Mouse (Mus musculus) forebrain, embryonic 15.5 days (tissue): ENCODE results near the gene Cd5l. TPM values are rescaled to one million over a fixed set of nuclear protein-coding genes. Genes with fewer than 3 reads are reported as not detected.
"Not testable (repeated sequence)": the region's sequence is repeated elsewhere in the genome, so short reads cannot be mapped to it uniquely, and the experiment has no call there.

Experiments
- ATAC-seq: fragments of 200-750 bp; cut with Nextera tagmentation; replicated peaks from 2 replicates; pipeline ENCODE4 v1.8.0; 2017; ENCODE audit warnings: mild to moderate bottlenecking, moderate TSS enrichment, moderate library complexity
- H3K27ac ChIP-seq: fragments of 300-500 bp; sonication (generic); replicated peaks from 2 replicates; pipeline ENCODE4 v1.5.1; 2015; ENCODE audit warnings: mild to moderate bottlenecking, inconsistent platforms
- H3K27me3 ChIP-seq: fragments of 300-500 bp; sonication (generic); 2 replicates; pipeline ENCODE4 v1.6.1; 2015; ENCODE audit warnings: inconsistent platforms
- H3K36me3 ChIP-seq: fragments of 300-500 bp; sonication (generic); 2 replicates; pipeline ENCODE4 v1.6.1; 2015; ENCODE audit warnings: mild to moderate bottlenecking, inconsistent platforms
- H3K4me1 ChIP-seq: fragments of 300-500 bp; sonication (generic); 2 replicates; pipeline ENCODE4 v1.6.1; 2015; ENCODE audit warnings: inconsistent platforms
- H3K4me2 ChIP-seq: fragments of 300-500 bp; sonication (generic); replicated peaks from 2 replicates; pipeline ENCODE4 v1.6.1; 2015; ENCODE audit warnings: mild to moderate bottlenecking, inconsistent platforms
- H3K4me3 ChIP-seq: fragments of 300-500 bp; sonication (generic); 2 replicates; pipeline ENCODE4 v1.5.1; 2015; ENCODE audit warnings: mild to moderate bottlenecking, inconsistent platforms
- H3K9ac ChIP-seq: fragments of 300-500 bp; sonication (generic); replicated peaks from 2 replicates; pipeline ENCODE4 v1.6.1; 2015; ENCODE audit warnings: mild to moderate bottlenecking, inconsistent platforms
- H3K9me3 ChIP-seq: fragments of 300-500 bp; sonication (generic); 2 replicates; pipeline ENCODE4 v1.6.1; 2016; ENCODE audit warnings: inconsistent platforms
- WGBS: fragments of 180-500 bp; shearing (Covaris S2); methylation state at CpG from one replicate; pipeline ENCODE4 v1.1.7; 2015; ENCODE audit warnings: mixed read lengths; 5-methylcytosine and 5-hydroxymethylcytosine counted together
- polyA plus RNA-seq: library from polyadenylated mRNA; unstranded; fragments of >200 nt; fragmentation: Nextera tagmentation; extraction: Ambion mirVana; gene quantifications from 2 replicates; pipeline ENCODE4 v1.2.1, GENCODE M21; 2015

Gene Cd5l
- polyA plus RNA-seq, 1 experiment from 2014 or later: 0.10 TPM

DNA sequence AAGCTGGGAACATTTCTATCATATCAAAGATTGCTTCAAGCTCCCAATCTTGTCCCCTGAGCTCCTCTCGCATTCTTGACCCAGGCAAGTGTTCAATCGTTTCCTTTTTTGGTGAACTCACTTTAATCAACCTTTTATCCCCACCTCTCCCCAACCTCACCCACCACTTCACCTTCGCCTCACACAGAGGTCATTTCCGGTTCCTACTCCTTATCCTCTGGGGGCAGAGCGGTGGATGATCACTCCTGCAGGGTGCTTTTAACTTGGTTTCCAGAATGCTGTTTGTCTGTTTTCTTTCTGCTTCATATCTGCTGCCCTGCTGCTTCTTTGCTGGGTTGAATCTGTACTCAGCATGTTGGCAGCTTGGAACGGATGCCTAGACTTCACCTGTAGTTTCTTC is 20.0 kb downstream of the Cd5l start:
- Histone ChIP-seq H3K4me1 (no peaks in the 10 kb centered on the region), H3K36me3 (no peaks in the 10 kb centered on the region), H3K27ac (no peak overlapping the region), H3K9me3 (no peaks in the 10 kb centered on the region), H3K27me3 (no peaks in the 10 kb centered on the region), H3K9ac (no peak overlapping the region), H3K4me2 (no peak overlapping the region), H3K4me3 (no peak overlapping the region)
- no peak for ATAC-seq
- 73% methylated on average over 6 of the region's 6 CpGs for WGBS

DNA sequence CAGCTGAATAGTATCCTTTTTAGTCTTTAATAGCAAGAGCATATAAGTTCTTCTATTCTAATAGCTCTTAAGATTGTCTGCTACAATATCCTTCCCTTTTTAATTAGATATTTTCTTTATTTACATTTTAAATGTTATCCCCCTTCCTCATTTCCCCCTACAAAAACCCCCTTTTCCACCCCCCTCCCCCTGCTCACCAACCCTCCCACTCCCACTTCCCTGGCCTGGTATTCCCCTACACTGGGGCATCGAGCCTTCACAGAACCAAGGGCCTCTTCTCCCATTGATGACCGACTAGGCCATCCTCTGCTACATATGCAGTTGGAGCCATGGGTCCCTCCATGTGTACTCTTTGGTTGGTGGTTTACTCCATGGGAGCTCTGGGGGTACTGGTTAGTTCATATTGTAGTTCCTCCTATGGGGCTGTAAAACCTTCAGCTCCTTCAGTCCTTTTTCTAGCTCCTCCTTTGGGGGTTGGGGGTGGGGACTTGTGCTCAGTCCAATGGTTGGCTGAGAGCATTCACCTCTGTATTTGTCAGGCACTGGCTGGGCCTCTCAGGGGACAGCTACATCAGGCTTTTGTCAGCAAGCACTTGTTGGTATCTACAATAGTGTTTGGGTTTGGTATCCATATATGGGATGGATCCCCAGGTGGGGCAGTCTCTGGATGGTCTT is 22.1 kb downstream of the Cd5l start:
- H3K36me3 ChIP-seq, H3K4me3 ChIP-seq, ATAC-seq, H3K4me2 ChIP-seq, H3K9me3 ChIP-seq, H3K27ac ChIP-seq, H3K9ac ChIP-seq, H3K27me3 ChIP-seq, H3K4me1 ChIP-seq: not testable (repeated sequence)
- 89% methylated on average over 2 of the region's 2 CpGs for WGBS

DNA sequence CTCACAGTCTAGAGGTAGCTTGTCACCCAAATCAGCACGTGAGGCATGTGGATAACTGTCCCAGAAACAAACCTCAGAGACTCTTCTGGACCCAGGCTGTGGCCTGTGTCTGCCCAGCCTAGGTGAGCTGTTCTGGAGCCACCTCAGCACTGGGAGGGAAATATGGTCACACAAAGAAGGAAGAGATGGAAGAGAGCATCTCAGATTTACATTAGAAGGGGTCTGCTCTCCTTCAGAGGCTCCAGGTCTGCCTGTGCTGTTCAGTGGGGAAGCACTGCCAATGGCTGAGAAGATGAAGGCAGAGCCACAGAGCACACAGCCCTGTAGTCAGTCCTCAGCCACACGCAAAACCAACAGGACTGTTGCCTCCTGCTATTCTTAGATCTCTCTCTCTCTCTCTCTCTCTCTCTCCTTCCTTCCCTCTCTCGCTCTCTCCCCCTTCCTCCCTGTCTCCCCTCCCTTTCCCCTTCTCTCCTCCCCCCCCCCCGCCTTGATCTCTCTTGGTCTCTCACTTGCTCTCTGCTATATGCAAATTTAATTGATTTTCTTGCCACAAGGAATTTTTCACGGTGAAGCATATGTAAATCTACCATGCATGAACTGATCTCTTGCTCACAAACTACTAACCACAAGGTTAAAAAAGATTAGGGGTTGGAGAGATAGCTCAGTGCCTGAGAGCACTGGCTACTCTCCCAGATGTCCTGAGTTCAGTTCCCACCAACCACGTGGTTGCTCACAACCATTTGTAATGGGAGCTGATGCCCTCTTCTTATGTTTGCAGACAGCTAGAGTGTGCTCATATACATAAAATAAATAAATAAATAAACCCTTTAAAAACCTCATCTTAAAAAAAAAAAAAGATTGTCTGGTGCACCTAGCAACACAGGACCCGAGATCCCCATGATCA is 24.4 kb downstream of the Cd5l start:
- Histone ChIP-seq H3K4me1 (no peaks in the 10 kb centered on the region), H3K4me3 (no peak overlapping the region), H3K4me2 (no peak overlapping the region), H3K9me3 (no peaks in the 10 kb centered on the region), H3K9ac (no peak overlapping the region), H3K27me3 (no peaks in the 10 kb centered on the region), H3K27ac (no peak overlapping the region), H3K36me3 (no peaks in the 10 kb centered on the region)
- WGBS: 70% methylated on average over 7 of the region's 7 CpGs
- no peak for ATAC-seq

GRCm38 (mm10) chr3:87383308-87383707 is 25.6 kb downstream of the Cd5l start:
- Histone ChIP-seq H3K27ac (no peak overlapping the region), H3K27me3 (no peaks in the 10 kb centered on the region), H3K9me3 (no peaks in the 10 kb centered on the region)

DNA sequence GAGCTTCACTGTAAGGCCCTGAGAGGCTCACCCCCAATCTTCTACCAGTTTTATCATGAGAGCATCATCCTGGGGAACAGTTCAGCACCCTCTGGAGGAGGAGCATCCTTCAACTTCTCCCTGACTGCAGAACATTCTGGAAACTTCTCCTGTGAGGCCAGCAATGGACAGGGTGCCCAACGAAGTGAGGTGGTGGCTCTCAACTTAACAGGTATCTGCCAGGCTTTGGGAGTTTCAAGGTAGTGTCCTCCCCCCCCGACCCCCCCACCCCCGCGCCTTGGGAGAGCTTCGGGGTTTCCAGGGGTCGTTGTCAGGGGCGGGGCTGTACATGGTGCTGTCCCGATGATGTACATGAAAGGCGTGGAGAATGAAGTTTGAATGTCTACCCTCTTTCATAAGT is 27.4 kb downstream of the Cd5l start:
- no peaks in the 10 kb centered on the region for H3K36me3 ChIP-seq
- H3K9ac ChIP-seq: no peak overlapping the region
- no peaks in the 10 kb centered on the region for H3K9me3 ChIP-seq
- no peaks in the 10 kb centered on the region for H3K4me1 ChIP-seq
- no peaks in the 10 kb centered on the region for H3K27me3 ChIP-seq
- no peak overlapping the region for H3K4me3 ChIP-seq
- no peak for ATAC-seq
- 88% methylated on average over 9 of the region's 9 CpGs for WGBS
- H3K4me2 ChIP-seq: no peak overlapping the region
- no peak overlapping the region for H3K27ac ChIP-seq

More at GRCm38 (mm10) chr3:87383308-87383707, 25.6 kb downstream of the Cd5l start:
- ATAC-seq: no peak
- no peak overlapping the region for H3K9ac ChIP-seq
- no peaks in the 10 kb centered on the region for H3K4me1 ChIP-seq
- no peak overlapping the region for H3K4me2 ChIP-seq
- H3K4me3 ChIP-seq: no peak overlapping the region
- H3K36me3 ChIP-seq: no peaks in the 10 kb centered on the region
- WGBS: 95% methylated on average over 3 of the region's 3 CpGs

- Histone ChIP-seq H3K36me3 (no peaks in the 10 kb centered on the region), H3K27me3 (no peaks in the 10 kb centered on the region), H3K4me3 (no peak overlapping the region), H3K4me2 (no peak overlapping the region), H3K9me3 (no peaks in the 10 kb centered on the region), H3K27ac (no peak overlapping the region), H3K9ac (no peak overlapping the region), H3K4me1 (no peaks in the 10 kb centered on the region)
- 73% methylated on average over 1 of the region's 1 CpGs for WGBS
- no peak for ATAC-seq
Measured at GRCm38 (mm10) chr3:87390935-87391334, 33.3 kb downstream of the Cd5l start.

GRCm38 (mm10) chr3:87398809-87399208 is 41.1 kb downstream of the Cd5l start:
- no peaks in the 10 kb centered on the region for H3K27me3 ChIP-seq
- 56% methylated on average over 4 of the region's 4 CpGs for WGBS
- no peak overlapping the region for H3K4me2 ChIP-seq
- no peak overlapping the region for H3K9ac ChIP-seq
- H3K27ac ChIP-seq: no peak overlapping the region
- no peaks in the 10 kb centered on the region for H3K9me3 ChIP-seq
- no peak overlapping the region for H3K4me3 ChIP-seq
- no peaks in the 10 kb centered on the region for H3K36me3 ChIP-seq
- no peak for ATAC-seq
- H3K4me1 ChIP-seq: no peaks in the 10 kb centered on the region

DNA sequence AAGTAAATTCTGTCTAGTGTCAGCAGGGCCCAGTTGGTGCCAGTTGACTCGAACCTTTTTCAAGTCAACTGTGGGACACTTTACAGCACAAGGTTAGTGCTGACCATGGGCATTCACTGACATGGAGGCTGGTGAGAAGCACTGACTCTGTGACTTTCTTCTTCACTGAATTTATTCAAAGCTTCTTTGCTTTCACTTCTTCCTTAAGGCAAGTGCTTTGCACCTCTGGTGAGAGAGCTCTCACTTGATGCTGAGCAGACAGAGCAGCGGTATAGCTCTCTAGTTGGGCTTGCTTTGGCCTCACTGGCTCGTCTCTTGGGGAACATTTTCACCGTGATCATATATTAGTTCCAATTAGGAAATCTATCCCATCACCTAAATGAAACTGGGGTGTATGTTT is 42.2 kb downstream of the Cd5l start:
- H3K9me3 ChIP-seq: no peaks in the 10 kb centered on the region
- H3K9ac ChIP-seq: no peak overlapping the region
- 90% methylated on average over 4 of the region's 4 CpGs for WGBS
- no peak overlapping the region for H3K4me2 ChIP-seq
- H3K4me1 ChIP-seq: no peaks in the 10 kb centered on the region
- ATAC-seq: no peak
- no peak overlapping the region for H3K27ac ChIP-seq
- H3K27me3 ChIP-seq: no peaks in the 10 kb centered on the region
- no peak overlapping the region for H3K4me3 ChIP-seq
- no peaks in the 10 kb centered on the region for H3K36me3 ChIP-seq

GRCm38 (mm10) chr3:87401321-87401720 is 43.6 kb downstream of the Cd5l start:
- no peaks in the 10 kb centered on the region for H3K27me3 ChIP-seq
- no peak overlapping the region for H3K4me3 ChIP-seq
- H3K36me3 ChIP-seq: no peaks in the 10 kb centered on the region
- WGBS: 70% methylated on average over 5 of the region's 5 CpGs
- ATAC-seq: no peak
- no peaks in the 10 kb centered on the region for H3K9me3 ChIP-seq
- H3K4me2 ChIP-seq: no peak overlapping the region
- H3K27ac ChIP-seq: no peak overlapping the region
- no peaks in the 10 kb centered on the region for H3K4me1 ChIP-seq
- H3K9ac ChIP-seq: no peak overlapping the region

DNA sequence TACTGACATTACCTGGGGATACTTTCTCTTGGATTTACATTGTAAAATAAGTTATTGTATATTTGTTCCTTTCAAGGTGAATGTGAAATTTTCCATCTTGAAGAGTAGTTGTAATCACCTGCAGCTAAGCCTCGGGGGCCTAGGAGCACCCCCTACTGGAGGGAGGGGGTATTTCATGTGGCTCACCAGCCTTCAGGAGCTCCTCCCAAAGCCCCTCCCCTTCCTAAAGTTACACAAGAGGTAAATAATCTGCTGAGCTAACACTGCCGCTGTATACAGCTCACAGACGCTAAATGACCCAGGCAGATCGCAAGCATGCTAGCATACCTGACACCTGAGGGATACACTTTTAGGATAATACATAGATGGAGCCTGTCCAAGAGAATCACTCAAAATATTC is 50.5 kb downstream of the Cd5l start:
- no peak for ATAC-seq
- 25% methylated on average over 4 of the region's 4 CpGs for WGBS

DNA sequence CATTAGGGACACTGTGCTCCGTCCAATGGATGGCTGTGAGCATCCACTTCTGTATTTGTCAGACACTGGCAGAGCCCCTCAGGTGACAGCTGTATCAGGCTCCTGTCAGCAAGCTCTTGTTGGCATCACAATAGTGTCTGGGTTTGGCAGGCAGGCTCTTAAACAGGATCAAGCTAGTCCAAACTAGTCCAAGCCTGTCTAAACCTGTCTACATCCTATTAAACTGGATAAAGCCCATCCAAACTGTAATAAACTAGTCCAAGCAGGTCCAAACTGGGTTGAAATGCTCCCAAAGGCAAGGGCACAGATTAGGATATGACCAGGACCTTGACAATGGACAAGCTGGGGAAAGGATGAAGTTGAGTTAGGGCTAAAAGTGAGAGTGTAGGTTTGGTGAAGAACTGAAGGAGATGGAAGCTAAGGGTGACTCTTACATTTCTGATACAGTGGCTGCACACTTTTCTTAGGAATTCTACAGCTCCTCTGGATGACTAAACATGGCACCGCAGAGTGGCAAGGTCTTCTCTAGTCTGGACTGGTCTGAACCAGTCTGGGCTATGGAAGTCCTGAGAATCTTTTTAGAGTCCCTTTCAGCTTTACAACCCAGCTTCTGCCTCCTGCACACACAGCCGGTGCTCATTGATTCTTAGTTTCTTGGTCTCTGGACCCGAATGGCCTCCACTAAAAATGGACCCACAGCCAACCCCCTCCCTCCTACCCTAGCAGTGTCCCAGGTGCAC is 51.7 kb downstream of the Cd5l start:
- H3K4me2 ChIP-seq: no peak overlapping the region
- H3K9me3 ChIP-seq: no peaks in the 10 kb centered on the region
- H3K4me1 ChIP-seq: 0 out of 2 replicates have a peak, but pooled peaks cover 3% of the 10 kb centered on the region
- H3K9ac ChIP-seq: no peak overlapping the region
- H3K4me3 ChIP-seq: no peak overlapping the region
- ATAC-seq: no peak
- H3K36me3 ChIP-seq: no peaks in the 10 kb centered on the region
- WGBS: 85% methylated on average over 4 of the region's 4 CpGs
- no peak overlapping the region for H3K27ac ChIP-seq
- H3K27me3 ChIP-seq: no peaks in the 10 kb centered on the region

More for the DNA sequence above, 50.5 kb downstream of the Cd5l start:
- Histone ChIP-seq H3K27ac (no peak overlapping the region), H3K4me1 (0 out of 2 replicates have a peak, but pooled peaks cover 3% of the 10 kb centered on the region), H3K27me3 (no peaks in the 10 kb centered on the region), H3K9ac (no peak overlapping the region), H3K9me3 (no peaks in the 10 kb centered on the region), H3K36me3 (no peaks in the 10 kb centered on the region), H3K4me2 (no peak overlapping the region), H3K4me3 (no peak overlapping the region)

DNA sequence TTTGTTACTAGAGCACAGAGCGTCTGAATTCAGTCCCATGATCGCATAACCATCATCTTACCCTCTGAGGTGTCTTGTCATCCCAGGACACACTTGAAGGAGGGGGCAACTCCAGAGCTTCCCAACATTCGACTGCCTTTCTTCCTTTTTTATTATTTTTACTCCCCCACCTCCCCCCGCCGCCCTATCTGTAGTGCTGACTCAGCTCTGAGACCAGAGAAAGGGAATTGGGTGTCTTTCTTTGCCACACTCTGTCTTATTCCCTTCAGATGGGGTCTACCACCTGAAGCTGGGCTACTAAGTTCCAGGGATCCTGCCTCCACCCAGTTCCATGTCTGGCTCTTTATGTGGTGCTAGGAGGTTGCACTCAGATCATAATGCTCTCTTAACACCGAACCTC is 52.9 kb downstream of the Cd5l start:
- no peak overlapping the region for H3K9ac ChIP-seq
- H3K4me2 ChIP-seq: no peak overlapping the region
- no peaks in the 10 kb centered on the region for H3K36me3 ChIP-seq
- WGBS: 89% methylated on average over 6 of the region's 6 CpGs
- no peaks in the 10 kb centered on the region for H3K9me3 ChIP-seq
- 0 out of 2 replicates have a peak, but pooled peaks cover 3% of the 10 kb centered on the region for H3K4me1 ChIP-seq
- no peak overlapping the region for H3K27ac ChIP-seq
- no peak for ATAC-seq
- H3K27me3 ChIP-seq: no peaks in the 10 kb centered on the region
- no peak overlapping the region for H3K4me3 ChIP-seq
